Mouse (Mus musculus) stomach, embryonic 14.5 days (tissue): ENCODE measurements around the gene Il11ra1. TPM values are rescaled to one million over a fixed set of nuclear protein-coding genes. Genes with fewer than 3 reads are reported as not detected.

Source experiments
- ATAC-seq: fragments of 200-750 bp; cut with Nextera tagmentation; 2 replicates; pipeline ENCODE4 v1.8.0; 2017; ENCODE audit warnings: low read depth, moderate TSS enrichment; ENCODE audit not compliant: insufficient number of reproducible peaks, insufficient read depth, low FRiP score
- H3K27ac ChIP-seq: fragments of 300-500 bp; sonication (generic); 2 replicates; pipeline ENCODE4 v1.5.1; 2014; ENCODE audit warnings: mild to moderate bottlenecking, low read length, moderate library complexity, mixed read lengths
- H3K27me3 ChIP-seq: fragments of 300-500 bp; sonication (generic); 2 replicates; pipeline ENCODE4 v1.6.1; 2014; ENCODE audit warnings: low read length, control low read depth, mixed read lengths; ENCODE audit not compliant: control insufficient read depth, insufficient read depth
- H3K36me3 ChIP-seq: fragments of 300-500 bp; sonication (generic); 2 replicates; pipeline ENCODE4 v1.6.1; 2014; ENCODE audit warnings: mild to moderate bottlenecking, control low read depth, low read length, moderate library complexity, mixed read lengths; ENCODE audit not compliant: control insufficient read depth, insufficient read depth
- H3K4me1 ChIP-seq: fragments of 300-500 bp; sonication (generic); 2 replicates; pipeline ENCODE4 v1.6.1; 2014; ENCODE audit warnings: low read length, control low read depth, mixed read lengths; ENCODE audit not compliant: control insufficient read depth, insufficient read depth
- H3K4me2 ChIP-seq: fragments of 300-500 bp; sonication (generic); replicated peaks from 2 replicates; pipeline ENCODE4 v1.6.1; 2014; ENCODE audit warnings: low read depth, low read length, control low read depth
- H3K4me3 ChIP-seq: fragments of 300-500 bp; sonication (generic); 2 replicates; pipeline ENCODE4 v1.5.1; 2014; ENCODE audit warnings: low read depth, low read length, control low read depth
- H3K9ac ChIP-seq: fragments of 300-500 bp; sonication (generic); replicated peaks from 2 replicates; pipeline ENCODE4 v1.6.1; 2014; ENCODE audit warnings: low read depth, mild to moderate bottlenecking, control low read depth, low read length, moderate library complexity, mixed read lengths
- H3K9me3 ChIP-seq: fragments of 300-500 bp; sonication (generic); 2 replicates; pipeline ENCODE4 v1.6.1; 2016; ENCODE audit warnings: low read depth, low read length, control low read depth; ENCODE audit not compliant: control insufficient read depth
- WGBS: fragments of 180-500 bp; shearing (Covaris S2); extraction: QIAGEN DNeasy Blood & Tissue Kit; methylation state at CpG from one replicate; pipeline ENCODE4 v1.1.7; 2014; 5-methylcytosine and 5-hydroxymethylcytosine counted together
- polyA plus RNA-seq: library from polyadenylated mRNA; unstranded; fragments of >200 nt; fragmentation: Nextera tagmentation; extraction: Ambion mirVana; gene quantifications from 2 replicates; pipeline ENCODE4 v1.2.1, GENCODE M21; 2014

Gene Il11ra1
- polyA plus RNA-seq, 1 experiment from 2014 or later, result 162 TPM

DNA sequence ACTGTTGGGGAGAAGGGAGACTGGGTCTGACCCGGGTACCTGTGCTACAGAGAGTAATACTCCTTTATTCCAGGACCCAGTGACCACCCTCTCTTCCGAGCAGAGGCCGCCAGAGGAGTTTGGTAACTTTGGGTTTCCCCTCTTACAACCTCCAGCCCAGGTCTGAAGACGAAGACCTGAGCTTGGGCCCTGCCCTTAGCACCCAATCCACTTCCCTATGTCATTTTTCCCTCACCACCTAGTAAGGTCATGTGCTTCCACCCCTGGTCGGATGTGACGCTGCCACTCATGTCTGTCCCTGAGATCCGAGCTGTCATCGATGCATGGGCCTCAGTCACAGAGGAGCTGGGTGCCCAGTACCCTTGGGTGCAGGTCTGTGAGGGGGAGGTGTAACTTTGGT, 56.7 kb downstream of the Il11ra1 start:
- Histone ChIP-seq H3K9me3 (no peaks in the 10 kb centered on the region), H3K27me3 (no peaks in the 10 kb centered on the region), H3K27ac (no peak overlapping the region), H3K9ac (no peak overlapping the region; the same call in 1 of the 2 replicates), H3K4me3 (peak overlapping the region; percentile 57), H3K4me1 (peaks cover 26% of the 10 kb centered on the region), H3K4me2 (peak overlapping the region; percentile 68), H3K36me3 (no peaks in the 10 kb centered on the region; the same call in 1 of the 2 replicates)
- ATAC-seq, result no peak
- WGBS, result 73% methylated on average over 8 of the region's 8 CpGs

- Histone ChIP-seq H3K27ac (no peak overlapping the region), H3K36me3 (no peaks in the 10 kb centered on the region; the same call in 1 of the 2 replicates), H3K4me2 (no peak overlapping the region), H3K27me3 (no peaks in the 10 kb centered on the region), H3K4me1 (peaks cover 34% of the 10 kb centered on the region), H3K9me3 (no peaks in the 10 kb centered on the region), H3K9ac (no peak overlapping the region), H3K4me3 (no peak overlapping the region)
- 94% methylated on average over 13 of the region's 13 CpGs for WGBS
- no peak for ATAC-seq
Observed at GRCm38 (mm10) chr4:41757321-41757720, 57.5 kb downstream of the Il11ra1 start.

DNA sequence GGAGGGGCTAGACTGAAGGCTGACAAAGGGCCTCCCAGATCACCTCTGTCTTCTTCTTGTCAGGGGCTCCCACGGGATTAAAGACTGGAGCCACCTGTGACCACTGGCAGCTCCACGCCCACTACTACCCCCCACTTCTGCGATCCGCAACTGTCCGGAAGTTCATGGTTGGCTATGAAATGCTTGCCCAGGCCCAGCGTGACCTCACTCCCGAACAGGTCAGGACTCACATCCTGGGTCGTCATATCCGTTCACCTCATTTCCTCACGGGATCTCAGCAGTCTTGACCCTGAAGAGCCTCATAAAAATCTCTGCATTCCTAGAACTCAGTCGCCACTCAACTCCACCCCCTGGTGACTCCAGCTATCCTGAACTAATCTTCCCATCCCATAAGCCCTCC, 58.2 kb downstream of the Il11ra1 start:
- H3K4me3 ChIP-seq, result no peak overlapping the region
- H3K4me2 ChIP-seq, result no peak overlapping the region
- H3K9ac ChIP-seq, result no peak overlapping the region
- H3K9me3 ChIP-seq, result no peaks in the 10 kb centered on the region
- ATAC-seq, result no peak
- no peaks in the 10 kb centered on the region for H3K27me3 ChIP-seq
- H3K36me3 ChIP-seq, result no peaks in the 10 kb centered on the region; the same call in 1 of the 2 replicates
- peaks cover 40% of the 10 kb centered on the region for H3K4me1 ChIP-seq
- no peak overlapping the region for H3K27ac ChIP-seq
- 73% methylated on average over 11 of the region's 11 CpGs for WGBS

DNA sequence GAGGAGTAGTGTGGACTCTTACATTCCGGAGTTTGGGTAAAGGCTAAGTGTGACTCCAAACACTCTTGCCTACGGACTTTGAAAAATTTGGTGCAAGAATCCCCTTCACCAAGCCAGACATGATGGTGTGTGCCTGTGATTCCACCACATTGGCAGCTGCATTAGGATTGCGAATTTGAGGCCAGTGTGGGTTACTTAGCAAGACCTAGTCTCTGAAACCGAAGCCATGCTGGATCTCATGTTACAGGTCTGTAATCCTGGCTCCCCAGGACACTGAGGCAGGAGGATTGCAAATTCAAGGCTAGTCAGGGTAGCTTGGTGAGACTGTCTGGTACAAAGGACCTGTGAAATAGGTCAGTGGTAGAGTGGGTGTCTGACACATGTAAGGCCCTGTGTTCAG, 58.9 kb downstream of the Il11ra1 start:
- no peaks in the 10 kb centered on the region for H3K27me3 ChIP-seq
- no peak overlapping the region for H3K4me3 ChIP-seq
- H3K9ac ChIP-seq, result no peak overlapping the region
- no peak for ATAC-seq
- no peaks in the 10 kb centered on the region; the same call in 1 of the 2 replicates for H3K36me3 ChIP-seq
- 92% methylated on average over 4 of the region's 4 CpGs for WGBS
- peaks cover 40% of the 10 kb centered on the region for H3K4me1 ChIP-seq
- no peaks in the 10 kb centered on the region for H3K9me3 ChIP-seq
- H3K4me2 ChIP-seq, result no peak overlapping the region
- H3K27ac ChIP-seq, result no peak overlapping the region

DNA sequence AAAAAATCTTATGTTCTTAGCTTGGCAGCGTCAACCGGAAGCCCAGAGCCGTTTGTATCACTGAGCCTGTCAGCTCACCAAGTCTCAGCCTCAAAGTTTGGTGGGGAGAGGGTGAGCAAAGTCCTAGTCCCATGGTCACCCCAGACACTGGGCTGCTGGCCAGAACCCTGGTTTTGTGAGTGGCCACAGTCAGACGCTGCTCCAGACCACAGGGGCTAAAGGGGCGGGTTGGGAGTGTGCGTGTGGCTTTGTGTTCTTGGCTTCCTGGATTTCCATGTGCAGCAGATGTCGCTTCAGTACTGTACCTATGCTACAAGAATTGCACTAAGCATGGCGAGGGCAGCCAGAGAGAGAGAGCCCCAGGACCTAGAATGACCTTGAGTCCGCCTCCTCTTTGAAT, 59.4 kb downstream of the Il11ra1 start:
- ATAC-seq, result no peak
- 83% methylated on average over 9 of the region's 9 CpGs for WGBS
- Histone ChIP-seq H3K9ac (no peak overlapping the region), H3K4me2 (no peak overlapping the region), H3K9me3 (no peaks in the 10 kb centered on the region), H3K4me3 (no peak overlapping the region), H3K27me3 (no peaks in the 10 kb centered on the region), H3K4me1 (peaks cover 40% of the 10 kb centered on the region), H3K36me3 (no peaks in the 10 kb centered on the region; the same call in 1 of the 2 replicates), H3K27ac (peak overlapping the region; percentile 91; the same call in 1 of the 2 replicates)

DNA sequence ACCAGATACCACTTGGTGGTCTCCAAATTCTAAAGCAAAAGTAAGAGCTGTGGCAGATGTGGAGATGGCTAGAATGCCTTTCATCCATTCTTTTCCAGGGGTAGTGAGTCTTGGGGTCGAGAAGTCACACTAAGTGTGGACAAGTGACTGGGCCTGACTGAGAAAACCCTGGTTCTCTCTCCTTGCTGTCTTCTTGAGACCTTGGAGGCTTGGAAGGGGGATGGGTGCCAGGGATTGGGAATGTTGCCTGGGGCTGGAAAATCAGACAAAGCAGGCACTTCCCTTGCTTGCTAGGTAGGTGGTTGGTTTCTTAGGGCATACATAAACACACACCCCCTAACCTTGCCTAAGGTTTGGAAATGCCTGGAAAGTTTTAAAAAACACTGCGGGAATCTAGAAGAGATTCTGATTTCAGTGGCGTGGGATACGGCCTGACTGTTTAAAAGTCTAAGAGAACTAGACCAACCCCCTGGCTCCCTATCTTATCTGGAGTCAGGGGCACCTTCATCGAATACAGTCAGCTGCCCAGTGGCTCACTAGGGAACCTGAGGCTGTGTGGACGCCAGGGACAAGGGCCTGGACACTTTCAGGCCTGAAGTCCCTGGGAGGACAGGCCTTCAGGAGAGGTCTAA, 60.0 kb downstream of the Il11ra1 start:
- Histone ChIP-seq H3K36me3 (no peaks in the 10 kb centered on the region; the same call in 1 of the 2 replicates), H3K4me2 (peak overlapping the region; percentile 79), H3K9ac (peak overlapping the region; percentile 48; the same call in 1 of the 2 replicates), H3K9me3 (no peaks in the 10 kb centered on the region), H3K4me3 (peak overlapping the region; percentile 52), H3K4me1 (peaks cover 38% of the 10 kb centered on the region), H3K27me3 (no peaks in the 10 kb centered on the region), H3K27ac (peak overlapping the region; percentile 91)
- no peak for ATAC-seq
- 19% methylated on average over 6 of the region's 6 CpGs for WGBS

- H3K4me1 ChIP-seq, result peaks cover 34% of the 10 kb centered on the region
- peak overlapping the region; percentile 48 for H3K9ac ChIP-seq
- peak; percentile 85 for ATAC-seq
- no peaks in the 10 kb centered on the region for H3K27me3 ChIP-seq
- H3K4me3 ChIP-seq, result peak overlapping the region; percentile 52
- peak overlapping the region; percentile 79 for H3K4me2 ChIP-seq
- peak overlapping the region; percentile 91 for H3K27ac ChIP-seq
- H3K36me3 ChIP-seq, result no peaks in the 10 kb centered on the region; the same call in 1 of the 2 replicates
- H3K9me3 ChIP-seq, result no peaks in the 10 kb centered on the region
- 1% methylated on average over 15 of the region's 15 CpGs for WGBS
Observed at GRCm38 (mm10) chr4:41760288-41760721, 60.5 kb downstream of the Il11ra1 start.

DNA sequence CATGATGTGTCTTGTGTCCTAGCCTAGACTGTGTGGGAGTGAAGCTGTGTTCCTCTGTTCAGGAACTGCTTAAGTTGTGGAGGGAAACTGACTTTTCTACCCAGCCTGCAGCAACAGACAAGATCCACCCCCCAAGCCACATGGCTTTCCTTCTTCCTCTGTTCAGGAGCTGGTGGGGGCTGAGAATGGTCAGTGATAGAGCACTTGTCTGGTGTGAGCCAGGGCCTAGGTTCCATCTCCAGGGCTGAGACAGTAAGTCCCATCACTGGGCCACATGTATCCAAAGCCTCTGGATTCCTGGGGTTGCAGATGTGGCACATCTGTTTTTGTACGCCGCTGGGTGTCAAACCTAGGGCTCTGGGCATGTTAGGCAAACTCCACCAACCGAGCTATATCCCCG, 61.1 kb downstream of the Il11ra1 start:
- H3K4me3 ChIP-seq, result peak overlapping the region; percentile 52
- H3K27me3 ChIP-seq, result no peaks in the 10 kb centered on the region
- peak overlapping the region; percentile 91 for H3K27ac ChIP-seq
- peak overlapping the region; percentile 48 for H3K9ac ChIP-seq
- H3K4me1 ChIP-seq, result peaks cover 34% of the 10 kb centered on the region
- no peak; the same call in 1 of the 2 replicates for ATAC-seq
- WGBS, result 75% methylated on average over 4 of the region's 4 CpGs
- no peaks in the 10 kb centered on the region; the same call in 1 of the 2 replicates for H3K36me3 ChIP-seq
- peak overlapping the region; percentile 79 for H3K4me2 ChIP-seq
- H3K9me3 ChIP-seq, result no peaks in the 10 kb centered on the region
